Mouse (Mus musculus): ENCODE data around the gene Nfic. TPM values are rescaled to one million over a fixed set of nuclear protein-coding genes. Genes with fewer than 3 reads are reported as not detected.
A peak's percentile ranks its signal among the peaks of the same experiment; 100 is the strongest.

Gene Nfic
- polyA plus RNA-seq, 1 experiment: 19.4 TPM

DNA sequence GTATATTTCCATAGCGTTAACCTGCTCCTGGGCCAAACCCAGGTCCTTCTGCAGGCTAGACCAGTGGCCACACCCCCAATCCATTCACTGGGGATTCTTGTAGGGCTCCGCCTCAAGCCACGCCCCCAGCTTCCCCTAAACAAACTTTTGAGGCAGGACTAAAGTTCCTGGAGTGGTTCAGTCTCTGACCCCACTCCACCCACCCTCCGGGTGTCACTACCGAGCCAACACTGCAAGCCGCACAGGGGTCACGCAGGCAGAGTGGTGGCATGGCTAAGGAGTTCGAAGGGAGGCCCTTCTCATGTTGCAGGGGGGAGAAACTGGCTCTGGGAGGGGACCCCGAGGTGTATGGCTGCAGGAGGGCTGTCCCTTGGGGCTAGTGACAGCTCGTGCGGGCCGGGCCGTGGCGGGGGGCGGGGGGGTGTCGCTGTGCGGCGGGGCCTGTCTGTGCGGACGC, 25.8 kb downstream of the Nfic start:
- Histone ChIP-seq H3K27me3 (ENCODE audit: control insufficient read depth, insufficient read depth, low read length) (no peaks in the 10 kb centered on the region), H3K36me3 (ENCODE audit: control insufficient read depth, insufficient read depth, low read length) (no peaks in the 10 kb centered on the region), H3K27ac (ENCODE audit: insufficient read depth, low read depth, low read length) (peak overlapping the region; percentile 76), H3K4me3 (ENCODE audit: low read depth, low read length) (peak overlapping the region; percentile 82), H3K4me1 (ENCODE audit: control insufficient read depth, insufficient read depth, insufficient read length, low read length) (peaks cover 37% of the 10 kb centered on the region)
- under 1% methylated on average over 20 of the region's 20 CpGs for WGBS
- TF ChIP-seq CTCF (IDR thresholded peaks at IDR 0.05; ENCODE audit: extremely low read depth, insufficient read length, insufficient replicate concordance, low read depth, low read length) (no peak), POLR2A (IDR thresholded peaks at IDR 0.05; ENCODE audit: low read depth, low read length) (peak; percentile 51; the same call in 1 of the 2 replicates)

- Histone ChIP-seq H3K4me1 (ENCODE audit: control insufficient read depth, insufficient read depth, insufficient read length, low read length) (peaks cover 33% of the 10 kb centered on the region), H3K27ac (ENCODE audit: insufficient read depth, low read depth, low read length) (peak overlapping the region; percentile 76), H3K4me3 (ENCODE audit: low read depth, low read length) (no peak overlapping the region), H3K36me3 (ENCODE audit: control insufficient read depth, insufficient read depth, low read length) (no peaks in the 10 kb centered on the region), H3K27me3 (ENCODE audit: control insufficient read depth, insufficient read depth, low read length) (no peaks in the 10 kb centered on the region)
- 41% methylated on average over 2 of the region's 2 CpGs for WGBS
- no peak for TF ChIP-seq POLR2A (IDR thresholded peaks at IDR 0.05; ENCODE audit: low read depth, low read length)
- no peak for TF ChIP-seq CTCF (IDR thresholded peaks at IDR 0.05; ENCODE audit: extremely low read depth, insufficient read length, insufficient replicate concordance, low read depth, low read length)
Measured at GRCm38 (mm10) chr10:81429092-81429491, 26.3 kb downstream of the Nfic start.

DNA sequence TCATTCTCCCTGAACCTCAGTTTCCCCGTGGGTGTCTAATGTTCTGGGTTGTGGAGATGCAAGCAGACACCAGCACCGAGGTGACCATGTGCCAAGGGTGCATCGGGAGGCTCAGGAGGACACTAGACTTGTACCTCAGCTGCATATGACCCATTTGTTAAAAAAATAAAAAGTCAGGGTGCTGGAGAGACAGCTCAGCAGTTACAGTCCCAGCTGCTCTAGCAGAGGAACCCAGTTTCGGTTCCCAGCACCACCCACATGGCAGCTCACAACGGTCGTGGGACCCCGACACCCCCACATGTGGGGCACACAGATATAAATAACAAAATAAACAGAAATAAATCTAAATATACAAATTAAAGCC, 26.9 kb downstream of the Nfic start:
- 88% methylated on average over 7 of the region's 7 CpGs for WGBS
- TF ChIP-seq CTCF (IDR thresholded peaks at IDR 0.05; ENCODE audit: extremely low read depth, insufficient read length, insufficient replicate concordance, low read depth, low read length) (no peak), POLR2A (IDR thresholded peaks at IDR 0.05; ENCODE audit: low read depth, low read length) (no peak)
- peaks cover 27% of the 10 kb centered on the region for H3K4me1 ChIP-seq (ENCODE audit: control insufficient read depth, insufficient read depth, insufficient read length, low read length)
- H3K27ac ChIP-seq (ENCODE audit: insufficient read depth, low read depth, low read length): no peak overlapping the region
- H3K4me3 ChIP-seq (ENCODE audit: low read depth, low read length): no peak overlapping the region
- no peaks in the 10 kb centered on the region for H3K36me3 ChIP-seq (ENCODE audit: control insufficient read depth, insufficient read depth, low read length)
- H3K27me3 ChIP-seq (ENCODE audit: control insufficient read depth, insufficient read depth, low read length): no peaks in the 10 kb centered on the region

DNA sequence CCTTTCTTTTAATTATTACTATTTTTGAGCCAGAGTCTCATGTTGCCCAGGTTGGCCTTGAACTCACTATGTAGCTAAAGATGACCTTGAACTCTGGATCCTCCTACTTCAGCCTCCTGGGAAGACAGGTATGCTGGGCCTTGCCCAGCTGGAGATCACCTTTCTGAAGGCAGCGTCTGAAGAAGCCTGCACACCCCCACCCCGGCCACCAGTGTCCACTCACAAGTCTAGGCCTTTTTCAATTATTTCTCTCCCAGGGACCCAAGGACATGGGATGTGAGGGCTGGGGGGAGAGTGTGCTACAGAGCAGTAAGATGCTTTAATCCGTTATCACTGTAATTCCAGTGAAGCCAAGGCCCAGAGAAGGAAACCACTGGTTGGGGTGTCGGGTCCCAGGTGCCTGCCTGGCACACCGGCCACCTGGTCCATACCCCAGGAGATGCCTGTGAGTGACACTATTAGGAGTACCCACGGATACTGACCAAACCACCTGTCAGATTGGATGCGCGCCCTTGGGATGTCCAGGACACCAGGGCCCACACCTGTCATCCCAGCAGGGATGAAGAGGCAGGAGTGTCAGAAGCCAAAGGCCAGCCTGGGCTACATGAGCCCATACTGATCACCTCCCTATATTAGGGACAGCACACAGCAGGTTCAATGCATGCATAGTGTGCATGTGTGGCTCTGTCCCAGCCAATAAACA, 27.5 kb downstream of the Nfic start:
- Histone ChIP-seq H3K4me1 (ENCODE audit: control insufficient read depth, insufficient read depth, insufficient read length, low read length) (peaks cover 22% of the 10 kb centered on the region), H3K27ac (ENCODE audit: insufficient read depth, low read depth, low read length) (no peak overlapping the region), H3K27me3 (ENCODE audit: control insufficient read depth, insufficient read depth, low read length) (no peaks in the 10 kb centered on the region), H3K36me3 (ENCODE audit: control insufficient read depth, insufficient read depth, low read length) (no peaks in the 10 kb centered on the region), H3K4me3 (ENCODE audit: low read depth, low read length) (no peak overlapping the region)
- TF ChIP-seq CTCF (IDR thresholded peaks at IDR 0.05; ENCODE audit: extremely low read depth, insufficient read length, insufficient replicate concordance, low read depth, low read length) (no peak), POLR2A (IDR thresholded peaks at IDR 0.05; ENCODE audit: low read depth, low read length) (no peak)
- WGBS: 89% methylated on average over 8 of the region's 8 CpGs

- no peaks in the 10 kb centered on the region for H3K36me3 ChIP-seq (ENCODE audit: control insufficient read depth, insufficient read depth, low read length)
- no peak overlapping the region for H3K27ac ChIP-seq (ENCODE audit: insufficient read depth, low read depth, low read length)
- no peaks in the 10 kb centered on the region for H3K27me3 ChIP-seq (ENCODE audit: control insufficient read depth, insufficient read depth, low read length)
- H3K4me3 ChIP-seq (ENCODE audit: low read depth, low read length): peak overlapping the region; percentile 3; the same call in 1 of the 2 replicates
- WGBS: 41% methylated on average over 3 of the region's 3 CpGs
- peaks cover 18% of the 10 kb centered on the region for H3K4me1 ChIP-seq (ENCODE audit: control insufficient read depth, insufficient read depth, insufficient read length, low read length)
- TF ChIP-seq CTCF (IDR thresholded peaks at IDR 0.05; ENCODE audit: extremely low read depth, insufficient read length, insufficient replicate concordance, low read depth, low read length) (no peak), POLR2A (IDR thresholded peaks at IDR 0.05; ENCODE audit: low read depth, low read length) (no peak)
Measured at GRCm38 (mm10) chr10:81427327-81427726, 28.1 kb downstream of the Nfic start.

GRCm38 (mm10) chr10:81426897-81427296, 28.5 kb downstream of the Nfic start:
- H3K4me1 ChIP-seq (ENCODE audit: control insufficient read depth, insufficient read depth, insufficient read length, low read length): peaks cover 17% of the 10 kb centered on the region
- peak overlapping the region; percentile 54 for H3K27ac ChIP-seq (ENCODE audit: insufficient read depth, low read depth, low read length)
- 1% methylated on average over 38 of the region's 38 CpGs for WGBS

DNA sequence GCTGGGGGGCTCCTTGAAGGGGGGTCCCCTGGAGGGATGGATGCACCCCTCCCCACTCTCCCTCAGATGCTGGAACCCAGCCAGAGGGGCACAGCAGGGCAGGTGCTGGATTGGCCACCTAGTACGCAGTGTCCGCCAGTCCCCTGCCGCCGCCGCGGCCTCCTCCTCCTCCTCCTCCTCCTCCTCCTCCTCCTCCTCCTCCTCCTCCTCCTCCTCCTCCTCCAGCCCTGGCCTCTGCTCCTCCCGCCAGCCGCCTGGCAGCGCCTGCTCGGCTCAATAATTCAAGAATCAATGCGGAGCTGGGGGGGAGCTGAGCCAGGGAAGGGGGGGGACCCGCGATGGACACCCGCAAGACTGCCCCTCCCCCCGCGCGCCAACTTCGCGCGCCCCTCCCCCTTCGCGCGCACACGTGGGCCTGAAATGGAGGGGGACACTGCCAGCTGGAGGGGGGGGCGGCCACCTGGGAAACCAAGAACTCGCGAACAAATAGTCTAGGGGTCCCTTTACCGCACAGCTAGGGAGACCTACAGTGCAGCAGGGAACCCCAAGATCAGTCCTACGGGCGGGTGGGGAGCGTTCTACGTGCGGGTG, 29.3 kb downstream of the Nfic start:
- H3K27ac ChIP-seq (ENCODE audit: insufficient read depth, low read depth, low read length): no peak overlapping the region
- H3K4me1 ChIP-seq (ENCODE audit: control insufficient read depth, insufficient read depth, insufficient read length, low read length): peaks cover 17% of the 10 kb centered on the region
- no peak for TF ChIP-seq CTCF (IDR thresholded peaks at IDR 0.05; ENCODE audit: extremely low read depth, insufficient read length, insufficient replicate concordance, low read depth, low read length)
- TF ChIP-seq POLR2A (IDR thresholded peaks at IDR 0.05; ENCODE audit: low read depth, low read length): no peak
- H3K27me3 ChIP-seq (ENCODE audit: control insufficient read depth, insufficient read depth, low read length): no peaks in the 10 kb centered on the region
- WGBS: 0% methylated on average over 21 of the region's 33 CpGs
- H3K4me3 ChIP-seq (ENCODE audit: low read depth, low read length): peak overlapping the region; percentile 74
- no peaks in the 10 kb centered on the region for H3K36me3 ChIP-seq (ENCODE audit: control insufficient read depth, insufficient read depth, low read length)

More at GRCm38 (mm10) chr10:81426897-81427296, 28.5 kb downstream of the Nfic start:
- TF ChIP-seq CTCF (IDR thresholded peaks at IDR 0.05; ENCODE audit: extremely low read depth, insufficient read length, insufficient replicate concordance, low read depth, low read length) (no peak), POLR2A (IDR thresholded peaks at IDR 0.05; ENCODE audit: low read depth, low read length) (0 out of 2 replicates have a peak, but pooled peaks have one; percentile 32)
- Histone ChIP-seq H3K27me3 (ENCODE audit: control insufficient read depth, insufficient read depth, low read length) (no peaks in the 10 kb centered on the region), H3K36me3 (ENCODE audit: control insufficient read depth, insufficient read depth, low read length) (no peaks in the 10 kb centered on the region), H3K4me3 (ENCODE audit: low read depth, low read length) (peak overlapping the region; percentile 74)
